Mouse (Mus musculus): ENCODE data around the gene Ccdc163.

Ccdc163 gene

DNA sequence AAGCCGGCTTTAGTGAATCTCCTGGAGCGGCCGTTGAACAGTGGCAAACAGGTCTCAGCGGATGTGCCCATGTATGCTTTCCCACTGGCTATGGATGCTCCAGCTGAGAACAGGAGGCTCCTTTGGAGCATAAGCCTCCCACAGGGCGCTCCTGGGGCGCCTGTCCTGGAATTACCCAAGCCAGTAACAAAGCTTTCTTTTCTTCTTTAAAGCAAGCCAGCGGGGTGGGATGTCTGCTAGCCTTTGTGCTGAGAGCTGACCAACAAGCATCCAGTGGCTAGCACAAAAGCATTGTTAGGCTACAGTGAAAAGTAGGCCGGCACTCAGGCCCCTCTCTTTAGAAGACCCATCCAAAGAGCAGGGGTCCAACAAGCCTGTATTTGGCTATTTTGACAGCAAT lies 73.9 kb downstream of the Ccdc163 start:
- DNase-seq: no peak

- DNase-seq: no peak
These were observed 78.3 kb downstream of the Ccdc163 start for GRCm38 (mm10) chr4:116786587-116786986.

GRCm38 (mm10) chr4:116787985-116788760 lies 79.9 kb downstream of the Ccdc163 start:
- no peak for DNase-seq

GRCm38 (mm10) chr4:116788956-116789355 lies 80.6 kb downstream of the Ccdc163 start:
- DNase-seq: peak; percentile 86

GRCm38 (mm10) chr4:116792453-116792852 lies 84.1 kb downstream of the Ccdc163 start:
- DNase-seq: no peak

DNA sequence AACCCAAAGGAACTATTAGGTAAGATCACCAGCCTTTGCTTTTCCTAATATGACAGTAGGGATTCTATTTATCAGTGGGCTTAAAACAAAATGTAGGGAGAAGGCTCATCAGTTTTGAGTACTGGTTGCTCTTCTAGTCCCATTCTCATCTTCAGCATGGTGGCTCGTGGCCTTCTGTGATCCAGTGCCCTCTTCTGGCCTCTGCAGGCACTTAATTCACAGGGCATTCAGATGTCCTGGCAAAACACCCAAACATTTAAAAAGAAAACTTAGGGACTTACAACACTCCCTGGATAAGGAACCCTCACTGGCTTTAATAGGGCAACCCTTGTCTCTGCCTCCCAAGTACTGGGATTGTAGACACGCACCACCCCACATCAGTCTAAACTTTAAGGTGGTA lies 86.0 kb downstream of the Ccdc163 start:
- DNase-seq: no peak

DNA sequence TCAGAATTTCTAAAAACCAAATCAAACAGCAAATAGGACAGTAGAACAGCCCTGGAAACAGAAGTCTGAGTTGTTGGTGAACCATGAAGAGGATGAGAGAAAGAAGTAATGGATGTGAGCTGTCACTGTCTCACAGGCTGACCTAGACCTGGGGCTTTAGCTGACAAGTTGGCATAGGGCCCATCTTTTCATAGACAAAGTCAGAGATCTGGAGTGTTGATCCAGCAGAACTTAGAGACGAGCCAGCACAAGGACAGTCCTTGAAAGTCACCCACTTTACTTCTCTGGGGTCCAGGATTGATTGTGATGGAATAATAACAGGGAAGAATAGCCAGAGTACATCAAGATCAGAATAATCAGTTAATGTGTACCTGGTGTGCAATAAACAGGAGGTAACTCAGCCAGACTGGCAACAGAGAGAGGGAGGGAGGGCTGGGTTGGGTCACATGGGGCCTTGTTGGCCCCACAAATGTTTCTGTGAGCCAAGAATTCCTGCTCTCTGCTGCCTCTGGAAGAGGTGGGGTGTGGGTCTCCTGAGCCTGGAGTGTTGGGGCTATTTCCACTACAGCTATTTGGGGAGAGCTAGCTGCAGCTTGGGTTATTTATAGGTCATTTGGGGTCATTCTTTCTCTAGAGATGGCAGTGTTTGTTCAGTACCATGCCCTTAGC lies 88.3 kb downstream of the Ccdc163 start:
- no peak for DNase-seq

- peak; percentile 36 for DNase-seq
These were observed 91.6 kb downstream of the Ccdc163 start for GRCm38 (mm10) chr4:116799901-116800300.
